16 mouse cellular contexts compared by ENCODE assay signal in the genomic region with DNA sequence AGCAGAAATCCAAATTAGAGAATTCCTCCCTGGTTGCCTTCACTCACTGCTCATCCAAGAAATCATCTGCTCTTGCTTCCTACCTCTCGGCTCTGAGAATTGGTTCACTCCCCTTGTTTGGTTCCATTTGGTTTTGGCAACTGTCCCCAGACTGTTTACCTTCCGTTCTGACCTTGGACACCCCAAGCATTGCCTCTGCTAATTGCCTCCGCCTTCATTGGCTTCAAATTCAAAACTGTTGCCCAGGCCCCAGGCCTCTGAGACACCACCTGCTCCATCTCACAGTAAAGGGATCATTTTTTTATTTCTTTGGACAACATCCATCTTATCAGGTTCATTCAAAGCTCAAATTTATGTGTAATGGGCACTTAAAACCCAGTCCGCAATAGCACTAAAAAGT.
DNase-seq lines count a peak whose midpoint lies in the region; ATAC-seq and TF ChIP-seq lines count a peak whose summit lies in the region.
"Had no signal": no experiment of that assay in that cellular context is flagged by ENCODE, and none has a peak within 500 bp of the region (broad histone marks: within the 10 kb centered on the region; RNA-seq: fewer than 3 reads in every experiment).

No protein-coding gene starts in this region.

- no peak overlapping the region for H3K4me3 ChIP-seq in forebrain, embryonic 16.5 days (replicated peaks; ENCODE audit: low read length)
- no peak overlapping the region for H3K4me3 ChIP-seq in forebrain, embryonic 12.5 days (replicated peaks)
- H3K4me3 ChIP-seq in lung, embryonic 14.5 days (ENCODE audit: low read depth, low read length), result no peak overlapping the region
- no peak overlapping the region for H3K4me3 ChIP-seq in lung, adult 2 months (replicated peaks; ENCODE audit: extremely low read depth, low read depth, low read length)
- H3K4me3 ChIP-seq: embryonic facial prominence, embryonic 15.5 days; gastrocnemius, adult 2 months; heart, adult 2 months; hindbrain, embryonic 15.5 days; myocyte had no signal

- TF ChIP-seq CTCF in lung, embryonic 14.5 days (IDR thresholded peaks at IDR 0.05; ENCODE audit: low read depth), result no peak
- TF ChIP-seq CTCF in lung, adult 2 months (IDR thresholded peaks at IDR 0.05; ENCODE audit: insufficient read depth, low read length), result no peak

- no peak overlapping the region for H3K4me2 ChIP-seq in forebrain, embryonic 16.5 days (ENCODE audit: low read length)
- H3K4me2 ChIP-seq in forebrain, embryonic 12.5 days, result no peak overlapping the region
- H3K4me2 ChIP-seq in lung, embryonic 14.5 days, result no peak overlapping the region
- H3K4me2 ChIP-seq: embryonic facial prominence, embryonic 15.5 days; hindbrain, embryonic 15.5 days had no signal

- WGBS in forebrain, embryonic 16.5 days, result 40% methylated on average over 4 of the region's 4 CpGs
- WGBS in forebrain, embryonic 12.5 days, result 71% methylated on average over 4 of the region's 4 CpGs
- WGBS in lung, embryonic 14.5 days, result 55% methylated on average over 4 of the region's 4 CpGs
- WGBS in lung, adult 2 months, result 59% methylated on average over 4 of the region's 4 CpGs

- ATAC-seq in forebrain, embryonic 16.5 days, result peak; percentile 57; the same call in 1 of the 2 replicates
- no peak for ATAC-seq in forebrain, embryonic 12.5 days (ENCODE audit: low FRiP score)
- ATAC-seq in lung, embryonic 14.5 days (ENCODE audit: insufficient read depth), result no peak
- ATAC-seq: forebrain, postnatal 0 days had no signal

- no peaks in the 10 kb centered on the region for H3K9me3 ChIP-seq in forebrain, embryonic 16.5 days (ENCODE audit: control insufficient read depth, low read length)
- H3K9me3 ChIP-seq in forebrain, embryonic 12.5 days, result no peaks in the 10 kb centered on the region
- H3K9me3 ChIP-seq in lung, embryonic 14.5 days (ENCODE audit: low read depth, low read length), result no peaks in the 10 kb centered on the region
- H3K9me3 ChIP-seq: embryonic facial prominence, embryonic 15.5 days; hindbrain, embryonic 15.5 days had no signal

- no peaks in the 10 kb centered on the region for H3K27me3 ChIP-seq in forebrain, embryonic 16.5 days (replicated peaks; ENCODE audit: control insufficient read depth, insufficient read depth, low read length)
- H3K27me3 ChIP-seq in forebrain, embryonic 12.5 days, result no peaks in the 10 kb centered on the region
- no peaks in the 10 kb centered on the region for H3K27me3 ChIP-seq in lung, embryonic 14.5 days (ENCODE audit: insufficient read depth, low read length)
- H3K27me3 ChIP-seq: embryonic facial prominence, embryonic 15.5 days; hindbrain, embryonic 15.5 days had no signal

- H3K36me3 ChIP-seq in forebrain, embryonic 16.5 days (ENCODE audit: control insufficient read depth, insufficient read depth), result no peaks in the 10 kb centered on the region
- no peaks in the 10 kb centered on the region for H3K36me3 ChIP-seq in forebrain, embryonic 12.5 days (replicated peaks)
- no peaks in the 10 kb centered on the region for H3K36me3 ChIP-seq in lung, embryonic 14.5 days (ENCODE audit: insufficient read depth)
- H3K36me3 ChIP-seq: embryonic facial prominence, embryonic 15.5 days; hindbrain, embryonic 15.5 days had no signal

- H3K4me1 ChIP-seq in forebrain, embryonic 16.5 days (replicated peaks; ENCODE audit: control insufficient read depth, insufficient read depth, low read length), result 0 out of 2 replicates have a peak, but pooled peaks cover 2% of the 10 kb centered on the region
- H3K4me1 ChIP-seq in forebrain, embryonic 12.5 days, result 0 out of 2 replicates have a peak, but pooled peaks cover 2% of the 10 kb centered on the region
- 0 out of 2 replicates have a peak, but pooled peaks cover 4% of the 10 kb centered on the region for H3K4me1 ChIP-seq in lung, embryonic 14.5 days (ENCODE audit: insufficient read depth)
- H3K4me1 ChIP-seq in lung, adult 2 months (ENCODE audit: control insufficient read depth, insufficient read depth, low read length), result no peaks in the 10 kb centered on the region
- H3K4me1 ChIP-seq: hindbrain, embryonic 15.5 days had no signal

- DNase-seq in lung, embryonic 14.5 days, result peak; percentile 32
- DNase-seq in lung, adult 2 months, result no peak
- DNase-seq in cerebellum, adult 8-10 months, result peak; percentile 1
- peak; percentile 21 for DNase-seq in lung, postnatal 36 days
- DNase-seq in heart, adult 8-10 months (ENCODE audit: low spot score), result no peak
- DNase-seq: forebrain, postnatal 0 days; gastrocnemius, adult 2 months; heart, adult 2 months; heart, postnatal 10 days; kidney, adult 11 months; thymus, postnatal 25 days had no signal

- no peak for TF ChIP-seq POLR2A in lung, adult 2 months (IDR thresholded peaks at IDR 0.05; ENCODE audit: borderline replicate concordance, extremely low read depth, low read depth, low read length)

- H3K9ac ChIP-seq in forebrain, embryonic 16.5 days (replicated peaks; ENCODE audit: low read depth, low read length), result no peak overlapping the region
- no peak overlapping the region for H3K9ac ChIP-seq in forebrain, embryonic 12.5 days
- no peak overlapping the region for H3K9ac ChIP-seq in lung, embryonic 14.5 days
- H3K9ac ChIP-seq: embryonic facial prominence, embryonic 15.5 days; forebrain, postnatal 0 days; hindbrain, embryonic 15.5 days had no signal

- no peak overlapping the region for H3K27ac ChIP-seq in forebrain, embryonic 16.5 days (ENCODE audit: low read length)
- no peak overlapping the region for H3K27ac ChIP-seq in forebrain, embryonic 12.5 days
- H3K27ac ChIP-seq in lung, embryonic 14.5 days (ENCODE audit: low read depth), result no peak overlapping the region
- H3K27ac ChIP-seq: embryonic facial prominence, embryonic 15.5 days; gastrocnemius, adult 2 months; heart, adult 2 months; hindbrain, embryonic 15.5 days had no signal

Comparison
In these comparisons a context has a peak if more than half of its experiments do, and no peak if none do; other contexts are left out.
1. DNase-seq: peak in lung, embryonic 14.5 days (single experiment), cerebellum, adult 8-10 months (single experiment) and lung, postnatal 36 days (single experiment); none in lung, adult 2 months (single experiment) and heart, adult 8-10 months (single experiment).